Mouse (Mus musculus) limb, embryonic 11.5 days (tissue): ENCODE data around the gene Gm4027. TPM values are rescaled to one million over a fixed set of nuclear protein-coding genes. Genes with fewer than 3 reads are reported as not detected.
"Not testable (repeated sequence)": the region's sequence is repeated elsewhere in the genome, so short reads cannot be mapped to it uniquely, and the experiment has no call there.

ENCODE experiments used
- ATAC-seq: fragments of 200-750 bp; cut with Nextera tagmentation; 2 replicates; pipeline ENCODE4 v1.8.0; 2017; ENCODE audit warnings: low read depth; ENCODE audit not compliant: insufficient number of reproducible peaks, low FRiP score, low TSS enrichment
- DNase-seq: peaks from one replicate; pipeline ENCODE4 v3.0.0-alpha.2; 2015; ENCODE audit warnings: low spot score
- H3K27ac ChIP-seq: fragments of 300-500 bp; sonication (generic); replicated peaks from 2 replicates; pipeline ENCODE4 v1.5.1; 2014; ENCODE audit warnings: low read depth, mild to moderate bottlenecking, low read length
- H3K27me3 ChIP-seq: fragments of 300-500 bp; sonication (generic); 2 replicates; pipeline ENCODE4 v1.6.1; 2014; ENCODE audit warnings: mild to moderate bottlenecking, low read length, mixed read lengths; ENCODE audit not compliant: control insufficient read depth, insufficient read depth
- H3K36me3 ChIP-seq: fragments of 300-500 bp; sonication (generic); 2 replicates; pipeline ENCODE4 v1.6.1; 2014; ENCODE audit warnings: mild to moderate bottlenecking, low read length, moderate library complexity, mixed read lengths; ENCODE audit not compliant: control insufficient read depth, insufficient read depth
- H3K4me1 ChIP-seq: fragments of 300-500 bp; sonication (generic); 2 replicates; pipeline ENCODE4 v1.6.1; 2014; ENCODE audit warnings: low read length, mixed read lengths; ENCODE audit not compliant: control insufficient read depth, insufficient read depth
- H3K4me2 ChIP-seq: fragments of 300-500 bp; sonication (generic); 2 replicates; pipeline ENCODE4 v1.6.1; 2014; ENCODE audit warnings: low read depth, mild to moderate bottlenecking, moderate library complexity; ENCODE audit not compliant: severe bottlenecking
- H3K4me3 ChIP-seq: fragments of 300-500 bp; sonication (generic); 2 replicates; pipeline ENCODE4 v1.5.1; 2014; ENCODE audit warnings: low read depth, low read length
- H3K9ac ChIP-seq: fragments of 300-500 bp; sonication (generic); 2 replicates; pipeline ENCODE4 v1.6.1; 2014; ENCODE audit warnings: mild to moderate bottlenecking, low read length
- H3K9me3 ChIP-seq: fragments of 300-500 bp; sonication (generic); 2 replicates; pipeline ENCODE4 v1.6.1; 2016; ENCODE audit warnings: low read length; ENCODE audit not compliant: control insufficient read depth
- WGBS: fragments of 180-500 bp; shearing (Covaris S2); extraction: QIAGEN DNeasy Blood & Tissue Kit; methylation state at CpG from one replicate; pipeline ENCODE4 v1.1.7; 2014; 5-methylcytosine and 5-hydroxymethylcytosine counted together
- polyA plus RNA-seq: library from polyadenylated mRNA; unstranded; fragments of >200 nt; fragmentation: Nextera tagmentation; extraction: Ambion mirVana; gene quantifications from 2 replicates; pipeline ENCODE4 v1.2.1, GENCODE M21; 2014

The Gm4027 gene
- polyA plus RNA-seq = not detected in 2 replicates

DNA sequence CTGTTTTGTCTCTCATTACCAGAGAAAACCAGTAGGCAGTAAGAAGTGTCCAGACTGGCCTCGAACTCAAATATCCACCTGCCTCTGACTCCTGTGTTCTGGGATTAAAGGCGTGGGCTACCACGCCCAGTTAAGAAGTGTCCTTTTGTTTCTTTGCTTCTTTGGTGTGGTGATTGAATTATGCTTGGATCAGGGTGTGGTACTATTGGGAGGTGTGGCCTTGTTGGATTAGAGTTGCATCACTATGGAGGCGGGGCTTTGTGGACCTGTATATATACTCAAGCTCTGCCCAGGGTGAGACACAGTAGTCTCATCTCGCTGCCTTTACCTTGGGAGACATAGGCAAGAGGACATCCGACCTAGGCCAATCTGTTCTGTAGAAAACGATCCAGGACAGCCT, at the start of gene Gm4027:
TSS of gene Gm4027 (plus strand) at position 301 of the 400 bp plus-strand sequence.
- not testable (repeated sequence) for H3K9me3 ChIP-seq, H3K4me1 ChIP-seq, DNase-seq, H3K4me3 ChIP-seq, H3K4me2 ChIP-seq, ATAC-seq, H3K36me3 ChIP-seq, H3K27me3 ChIP-seq, H3K27ac ChIP-seq, H3K9ac ChIP-seq
- WGBS = 91% methylated on average over 3 of the region's 7 CpGs

DNA sequence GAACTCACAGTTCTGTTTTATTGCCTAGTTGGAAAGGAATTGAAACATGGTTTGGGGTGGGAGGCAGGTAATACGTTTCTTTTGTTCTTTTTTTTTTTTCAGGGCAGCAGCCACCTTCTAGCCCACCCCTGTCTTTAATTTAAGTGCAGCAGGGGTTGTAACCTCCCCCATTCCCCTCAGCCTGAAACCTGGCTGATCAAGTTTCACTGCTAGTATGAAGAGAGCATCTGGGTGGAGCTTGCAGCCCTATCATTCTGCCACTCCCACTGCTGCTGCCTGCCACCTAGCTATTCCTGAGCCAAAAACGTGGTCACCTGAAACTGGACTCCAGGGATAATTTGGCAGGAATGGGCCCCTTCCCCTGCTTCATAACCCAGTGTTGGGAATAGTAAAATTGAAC, 17.3 kb upstream of the Gm4027 start:
- 5% methylated on average over 2 of the region's 2 CpGs for WGBS
- peak; percentile 20 for DNase-seq

DNA sequence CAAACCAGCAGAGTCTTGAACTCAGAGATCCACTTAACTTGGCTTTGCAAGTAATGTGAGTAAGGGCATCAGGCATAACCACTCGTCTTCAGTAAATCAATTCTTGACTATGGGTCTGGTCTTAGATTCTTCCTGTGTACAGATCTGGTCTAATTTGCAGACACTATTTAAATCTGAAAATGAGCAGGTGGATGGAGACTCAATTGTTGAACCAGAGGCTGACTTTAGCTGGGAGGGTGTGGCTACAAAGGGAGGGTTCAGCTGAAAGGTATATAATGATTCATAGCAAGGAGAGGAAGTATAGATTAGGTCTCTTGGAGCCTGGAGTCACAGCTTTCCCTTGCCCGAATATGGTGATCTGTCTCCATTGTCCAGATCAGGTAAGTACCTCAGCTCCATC, 16.3 kb upstream of the Gm4027 start, which contains the start of gene Oog1:
TSS of gene Oog1 (plus strand) at position 301 of the 400 bp plus-strand sequence.
- H3K27me3 ChIP-seq, H3K4me1 ChIP-seq, ATAC-seq, H3K27ac ChIP-seq, H3K36me3 ChIP-seq, H3K9me3 ChIP-seq, DNase-seq, H3K4me2 ChIP-seq, H3K9ac ChIP-seq, H3K4me3 ChIP-seq: not testable (repeated sequence)
- 84% methylated on average over 1 of the region's 2 CpGs for WGBS

More for the DNA sequence above, 17.3 kb upstream of the Gm4027 start:
- H3K9me3 ChIP-seq, H3K4me1 ChIP-seq, ATAC-seq, H3K27ac ChIP-seq, H3K4me3 ChIP-seq, H3K9ac ChIP-seq, H3K27me3 ChIP-seq, H3K4me2 ChIP-seq, H3K36me3 ChIP-seq: not testable (repeated sequence)

DNA sequence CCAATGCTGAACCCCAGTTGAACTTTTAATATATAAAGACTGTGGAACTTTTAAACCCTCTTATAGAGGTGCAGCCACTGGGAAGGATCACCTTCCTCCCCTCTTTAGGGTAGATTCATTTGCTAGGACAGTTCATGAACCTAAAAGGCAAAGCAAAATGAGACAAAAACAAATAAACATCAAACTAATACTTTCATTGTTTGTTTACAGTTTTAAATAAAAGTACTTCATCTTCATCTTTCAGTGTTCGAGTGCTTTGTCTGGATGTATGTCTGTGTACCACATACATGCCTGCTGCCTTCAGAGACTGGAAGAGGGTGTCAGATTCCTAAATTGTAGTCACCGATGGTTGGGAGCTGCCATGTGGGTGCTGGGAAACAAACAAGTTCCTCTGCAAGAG, 25.9 kb downstream of the Gm4027 start, which contains the start of gene Gm16381:
TSS of gene Gm16381 (minus strand) at position 101 of the 400 bp plus-strand sequence.
- not testable (repeated sequence) for H3K9ac ChIP-seq, H3K4me2 ChIP-seq, H3K27ac ChIP-seq, H3K36me3 ChIP-seq, H3K4me1 ChIP-seq, H3K9me3 ChIP-seq, H3K27me3 ChIP-seq, ATAC-seq, H3K4me3 ChIP-seq, DNase-seq
- 83% methylated on average over 1 of the region's 2 CpGs for WGBS

DNA sequence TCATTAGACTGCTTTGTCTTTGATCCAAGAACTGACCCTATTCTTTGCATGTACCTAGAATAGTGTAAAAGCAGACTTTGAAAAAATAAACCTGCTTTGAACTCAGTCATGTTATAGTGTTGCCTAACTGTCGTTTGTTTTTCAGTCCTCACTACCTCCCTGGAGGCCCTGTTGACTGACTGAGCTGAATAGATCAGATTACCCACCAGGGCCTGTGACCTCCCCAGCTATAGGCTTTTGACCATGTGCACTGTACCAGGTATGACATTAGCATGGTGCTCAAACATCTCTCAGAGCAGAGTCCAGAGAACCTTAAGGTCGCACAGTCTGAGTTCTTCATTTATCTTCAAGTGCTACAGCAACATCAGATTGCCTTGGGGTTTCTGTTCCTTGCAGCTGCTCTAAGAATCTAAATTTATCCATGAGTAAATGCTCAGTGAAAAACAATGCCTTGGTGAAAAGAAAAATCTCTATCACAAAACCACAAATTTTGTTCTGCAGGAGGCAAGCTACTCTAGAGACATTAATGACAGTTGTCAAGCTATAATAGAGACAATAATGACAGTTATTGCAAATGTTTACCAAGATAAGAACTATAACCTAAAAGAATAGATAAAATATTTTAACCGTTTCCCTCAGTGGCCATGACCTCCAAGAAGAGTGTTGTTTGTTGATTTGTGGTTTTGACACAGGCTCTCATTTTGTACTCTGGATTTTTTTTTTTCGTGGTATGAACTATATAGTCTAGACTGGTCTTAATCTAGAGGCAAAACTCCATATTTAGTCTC, 34.4 kb downstream of the Gm4027 start:
- H3K9me3 ChIP-seq, H3K36me3 ChIP-seq, H3K4me2 ChIP-seq, H3K27me3 ChIP-seq, ATAC-seq, H3K4me1 ChIP-seq, H3K27ac ChIP-seq, DNase-seq, H3K4me3 ChIP-seq, H3K9ac ChIP-seq: not testable (repeated sequence)
- WGBS = 80% methylated on average over 1 of the region's 4 CpGs

Other genes starting within 250 kb of the Gm4027 start
- gene Sptlc2, start 230.5 kb upstream of the Gm4027 start, polyA plus RNA-seq = 53.9 and 63.4 TPM in 2 replicates
- 318 and 345 TPM in 2 replicates for gene Slirp, start 175.0 kb upstream of the Gm4027 start, polyA plus RNA-seq
- 64.3 and 70.1 TPM in 2 replicates for gene Alkbh1, start 174.9 kb upstream of the Gm4027 start, polyA plus RNA-seq
- 169 and 183 TPM in 2 replicates for gene Snw1, start 146.6 kb upstream of the Gm4027 start, polyA plus RNA-seq
- not detected in 2 replicates for gene Gm5788, start 124.1 kb upstream of the Gm4027 start, polyA plus RNA-seq
- not detected in 2 replicates for gene Gm8300, start 104.6 kb upstream of the Gm4027 start, polyA plus RNA-seq
- gene Oog1, start 16.2 kb upstream of the Gm4027 start, polyA plus RNA-seq = not detected in 2 replicates
- not detected in 2 replicates for gene Gm16381, start 25.8 kb downstream of the Gm4027 start, polyA plus RNA-seq
- gene Gm21319, start 156.9 kb downstream of the Gm4027 start, polyA plus RNA-seq = not detected in 2 replicates
- gene Gm21936, start 176.6 kb downstream of the Gm4027 start, polyA plus RNA-seq = not detected in 2 replicates
- not detected in 2 replicates for gene BB287469, start 197.7 kb downstream of the Gm4027 start, polyA plus RNA-seq
- gene Gm2001, start 223.5 kb downstream of the Gm4027 start, polyA plus RNA-seq = not detected in 2 replicates